Mouse (Mus musculus) limb, embryonic 13.5 days (tissue): Measurements from ENCODE around the gene Sh3bgrl. TPM values are rescaled to one million over a fixed set of nuclear protein-coding genes. Genes with fewer than 3 reads are reported as not detected.

Experiments used
- ATAC-seq: fragments of 200-750 bp; cut with Nextera tagmentation; 2 replicates; pipeline ENCODE4 v1.8.0; 2017; ENCODE audit warnings: low read depth, moderate number of reproducible peaks, moderate TSS enrichment; ENCODE audit not compliant: low FRiP score
- H3K27ac ChIP-seq: fragments of 300-500 bp; sonication (generic); 2 replicates; pipeline ENCODE4 v1.5.1; 2015; ENCODE audit warnings: inconsistent platforms, mild to moderate bottlenecking, moderate library complexity
- H3K27me3 ChIP-seq: fragments of 300-500 bp; sonication (generic); 2 replicates; pipeline ENCODE4 v1.6.1; 2015; ENCODE audit warnings: mild to moderate bottlenecking, inconsistent platforms
- H3K36me3 ChIP-seq: fragments of 300-500 bp; sonication (generic); 2 replicates; pipeline ENCODE4 v1.6.1; 2015; ENCODE audit warnings: inconsistent platforms, mild to moderate bottlenecking, moderate library complexity
- H3K4me1 ChIP-seq: fragments of 300-500 bp; sonication (generic); 2 replicates; pipeline ENCODE4 v1.6.1; 2015; ENCODE audit warnings: inconsistent platforms
- H3K4me2 ChIP-seq: fragments of 300-500 bp; sonication (generic); replicated peaks from 2 replicates; pipeline ENCODE4 v1.6.1; 2015; ENCODE audit warnings: inconsistent platforms, mild to moderate bottlenecking, moderate library complexity
- H3K4me3 ChIP-seq: fragments of 300-500 bp; sonication (generic); 2 replicates; pipeline ENCODE4 v1.5.1; 2015; ENCODE audit warnings: moderate library complexity, mild to moderate bottlenecking, inconsistent platforms
- H3K9ac ChIP-seq: fragments of 300-500 bp; sonication (generic); 2 replicates; pipeline ENCODE4 v1.6.1; 2015; ENCODE audit warnings: mild to moderate bottlenecking, inconsistent platforms
- H3K9me3 ChIP-seq: fragments of 300-500 bp; sonication (generic); 2 replicates; pipeline ENCODE4 v1.6.1; 2016; ENCODE audit warnings: inconsistent platforms
- WGBS: fragments of 180-500 bp; shearing (Covaris S2); methylation state at CpG from one replicate; pipeline ENCODE4 v1.1.7; 2015; 5-methylcytosine and 5-hydroxymethylcytosine counted together
- polyA plus RNA-seq: library from polyadenylated mRNA; unstranded; fragments of >200 nt; fragmentation: Nextera tagmentation; extraction: Ambion mirVana; gene quantifications from 2 replicates; pipeline ENCODE4 v1.2.1, GENCODE M21; 2015

The Sh3bgrl gene
- polyA plus RNA-seq, 1 experiment from 2014 or later, result 163 TPM

DNA sequence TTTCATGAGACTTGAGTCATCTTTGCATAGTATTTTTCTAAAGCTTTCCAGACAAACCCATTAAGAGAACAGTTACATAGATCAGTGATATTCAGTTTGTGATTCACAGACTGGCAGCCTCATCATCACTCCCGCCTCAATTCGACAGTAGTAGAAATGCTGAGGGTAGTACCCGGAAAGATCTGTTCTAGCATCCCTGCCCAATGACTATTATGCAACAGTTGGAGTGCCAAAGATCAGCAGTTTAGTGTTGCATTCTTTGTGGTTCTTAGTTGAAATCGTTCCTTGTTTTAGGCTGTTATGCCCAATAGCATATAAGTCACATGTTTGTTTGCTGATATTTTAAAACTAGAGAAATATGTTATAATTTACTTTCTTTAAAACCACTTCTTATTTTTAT is 94.4 kb downstream of the Sh3bgrl start:
- H3K4me1 ChIP-seq, result no peaks in the 10 kb centered on the region
- H3K27ac ChIP-seq, result no peak overlapping the region
- H3K27me3 ChIP-seq, result no peaks in the 10 kb centered on the region
- H3K4me2 ChIP-seq, result no peak overlapping the region
- ATAC-seq, result no peak
- no peaks in the 10 kb centered on the region for H3K9me3 ChIP-seq
- 83% methylated on average over 4 of the region's 4 CpGs for WGBS
- no peak overlapping the region for H3K9ac ChIP-seq
- H3K4me3 ChIP-seq, result no peak overlapping the region
- no peaks in the 10 kb centered on the region for H3K36me3 ChIP-seq

DNA sequence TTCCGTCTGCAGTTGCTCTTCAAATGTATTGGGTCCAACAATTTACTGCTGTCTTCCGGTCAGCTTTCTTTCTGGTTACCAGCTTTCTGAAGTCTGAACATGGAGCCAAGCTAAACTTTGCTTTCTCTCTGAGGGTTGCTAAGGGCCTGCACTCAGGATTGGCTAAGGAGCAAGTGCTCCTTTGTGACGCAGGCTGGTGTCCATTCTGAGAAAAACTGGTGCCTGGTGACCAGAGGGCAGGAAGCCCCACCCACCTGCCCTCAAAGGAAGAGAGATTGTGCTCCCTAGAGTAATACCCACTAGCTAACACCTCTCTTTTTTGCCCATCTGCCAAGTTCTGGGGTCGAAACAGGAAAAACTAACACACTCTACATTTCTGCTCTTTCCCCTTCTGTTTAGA is 95.8 kb downstream of the Sh3bgrl start:
- H3K4me2 ChIP-seq, result no peak overlapping the region
- no peaks in the 10 kb centered on the region for H3K9me3 ChIP-seq
- H3K27me3 ChIP-seq, result no peaks in the 10 kb centered on the region
- H3K4me3 ChIP-seq, result no peak overlapping the region
- H3K9ac ChIP-seq, result no peak overlapping the region
- H3K27ac ChIP-seq, result no peak overlapping the region
- no peaks in the 10 kb centered on the region for H3K4me1 ChIP-seq
- ATAC-seq, result no peak
- H3K36me3 ChIP-seq, result no peaks in the 10 kb centered on the region
- 63% methylated on average over 4 of the region's 4 CpGs for WGBS

DNA sequence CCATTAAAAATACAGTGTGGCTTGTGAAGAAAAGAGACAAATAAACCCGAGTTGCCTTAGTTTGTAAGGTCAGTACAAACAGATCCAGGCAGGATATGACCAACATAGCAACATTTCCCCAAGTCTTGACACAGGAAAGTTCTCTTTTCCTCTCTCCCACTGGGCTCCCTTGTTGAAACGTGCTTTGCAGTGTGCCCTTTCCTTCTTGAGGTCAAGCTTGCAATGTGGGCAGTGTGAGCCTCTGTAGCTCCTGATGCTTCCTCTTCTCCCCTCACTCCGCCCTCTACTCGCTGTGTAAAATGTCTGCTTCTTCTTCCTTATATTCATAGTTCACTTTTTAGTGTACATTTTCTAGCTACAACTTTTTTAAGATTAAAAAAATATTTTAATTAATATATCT is 96.3 kb downstream of the Sh3bgrl start:
- WGBS, result 58% methylated on average over 4 of the region's 4 CpGs

DNA sequence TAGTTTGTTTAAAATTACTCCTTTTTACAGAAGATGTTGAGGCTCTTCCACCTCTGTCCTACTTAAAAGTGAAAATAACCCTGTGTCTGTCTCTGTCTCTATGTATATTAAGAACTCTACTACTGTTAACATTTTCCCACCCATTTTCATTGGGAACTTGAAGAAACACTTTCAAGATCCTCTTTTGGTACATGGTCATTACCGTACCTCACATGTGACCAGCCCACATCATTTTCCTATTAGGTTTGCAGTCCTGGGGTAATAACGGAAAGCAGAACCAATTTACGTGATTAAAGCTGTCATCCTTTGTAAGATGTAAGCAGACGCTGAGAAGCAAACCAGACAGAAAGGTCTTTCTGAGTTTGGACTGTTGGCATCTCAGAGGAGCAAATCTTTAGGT is 101.3 kb downstream of the Sh3bgrl start, which contains the start of gene Gm6377:
TSS of gene Gm6377 (plus strand) at position 289 of the 400 bp plus-strand sequence.
- 54% methylated on average over 4 of the region's 4 CpGs for WGBS
- Histone ChIP-seq H3K9me3 (no peaks in the 10 kb centered on the region), H3K27ac (no peak within 1 kb of the TSS), H3K27me3 (no peaks in the 10 kb centered on the region), H3K4me1 (no peaks in the 10 kb centered on the region), H3K4me2 (no peak within 1 kb of the TSS), H3K4me3 (no peak within 1 kb of the TSS), H3K9ac (no peak within 1 kb of the TSS), H3K36me3 (no peaks in the 10 kb centered on the region)
- no peak for ATAC-seq

More for the DNA sequence above, 96.3 kb downstream of the Sh3bgrl start:
- no peaks in the 10 kb centered on the region for H3K36me3 ChIP-seq
- H3K27me3 ChIP-seq, result no peaks in the 10 kb centered on the region
- no peaks in the 10 kb centered on the region for H3K4me1 ChIP-seq
- ATAC-seq, result no peak
- no peak overlapping the region for H3K4me2 ChIP-seq
- H3K9ac ChIP-seq, result no peak overlapping the region
- no peak overlapping the region for H3K4me3 ChIP-seq
- H3K9me3 ChIP-seq, result no peaks in the 10 kb centered on the region
- H3K27ac ChIP-seq, result no peak overlapping the region

DNA sequence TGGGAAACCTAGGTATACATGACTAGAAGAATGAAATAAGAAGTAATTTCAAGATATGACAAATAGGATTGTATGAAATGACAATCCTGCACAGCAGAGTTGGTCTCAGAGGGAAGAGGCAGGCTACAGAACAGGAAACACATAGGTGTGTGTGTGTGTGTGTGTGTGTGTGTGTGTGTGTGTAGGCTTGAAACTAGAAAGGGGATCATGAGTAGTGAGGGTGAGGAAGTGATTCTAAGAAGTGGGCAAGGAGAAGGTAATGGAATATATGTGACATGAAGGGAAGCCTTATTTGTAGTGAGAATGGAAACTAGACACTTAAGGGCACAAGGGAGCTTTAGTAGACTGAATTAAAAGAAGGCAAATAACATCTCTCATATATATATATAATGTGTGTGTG is 112.7 kb downstream of the Sh3bgrl start:
- Histone ChIP-seq H3K36me3 (no peaks in the 10 kb centered on the region), H3K4me2 (no peak overlapping the region), H3K4me3 (no peak overlapping the region), H3K27me3 (no peaks in the 10 kb centered on the region), H3K9me3 (no peaks in the 10 kb centered on the region), H3K27ac (no peak overlapping the region), H3K9ac (no peak overlapping the region), H3K4me1 (no peaks in the 10 kb centered on the region)
- ATAC-seq, result no peak

DNA sequence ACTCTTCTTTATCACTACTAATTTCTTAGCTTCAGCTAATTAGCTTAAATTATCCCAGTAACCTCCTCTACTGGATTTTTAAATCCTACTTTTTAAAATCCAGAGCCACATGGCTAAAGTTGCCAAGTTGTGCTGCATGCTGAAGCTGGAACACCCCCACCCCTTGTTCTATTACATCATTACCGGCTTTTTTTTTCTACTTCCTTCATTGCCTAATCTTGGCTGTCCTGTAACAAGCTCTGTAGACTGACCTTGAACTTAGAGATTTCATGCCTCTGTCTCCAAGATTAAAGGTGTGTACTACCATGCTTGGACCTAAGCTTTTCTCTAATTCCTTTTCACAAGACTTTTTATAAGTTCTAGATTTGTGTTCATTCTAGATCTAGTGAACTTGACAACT is 133.6 kb downstream of the Sh3bgrl start:
- no peak for ATAC-seq
- WGBS, result 94% methylated on average over 1 of the region's 1 CpGs
- no peak overlapping the region for H3K4me2 ChIP-seq
- H3K27me3 ChIP-seq, result no peaks in the 10 kb centered on the region
- no peak overlapping the region for H3K4me3 ChIP-seq
- H3K36me3 ChIP-seq, result no peaks in the 10 kb centered on the region
- no peaks in the 10 kb centered on the region for H3K9me3 ChIP-seq
- H3K27ac ChIP-seq, result no peak overlapping the region
- H3K4me1 ChIP-seq, result no peaks in the 10 kb centered on the region
- no peak overlapping the region for H3K9ac ChIP-seq

DNA sequence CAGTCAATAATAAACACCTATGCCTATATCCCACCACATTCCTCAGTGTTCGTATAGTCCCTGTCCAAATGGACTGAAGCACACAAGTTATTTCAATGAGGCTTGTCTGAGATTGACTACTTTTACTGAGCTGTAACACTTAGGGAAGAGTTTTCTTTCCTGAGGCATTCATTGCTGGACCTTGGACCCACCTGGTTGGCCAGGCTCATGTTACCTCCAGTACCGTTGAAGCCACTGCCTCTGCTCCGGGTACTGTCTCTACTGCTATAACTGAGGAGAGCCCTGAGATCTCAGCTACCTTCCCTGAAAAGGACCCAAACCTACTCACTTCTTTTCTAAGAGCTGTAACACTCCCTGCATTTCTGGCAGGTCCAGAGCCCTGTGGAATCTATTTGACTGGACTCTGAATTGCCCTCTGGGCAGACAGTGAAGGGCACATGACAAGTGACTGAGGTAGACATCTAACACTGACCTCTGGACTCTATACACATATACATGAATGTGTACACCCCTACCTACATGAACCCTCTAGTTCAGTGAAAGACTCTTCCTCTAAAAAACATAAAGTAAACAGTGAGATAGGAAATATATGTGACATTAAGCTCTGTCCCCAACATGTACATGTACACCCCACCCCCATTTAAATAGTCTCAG is 140.3 kb downstream of the Sh3bgrl start:
- H3K27ac ChIP-seq, result no peak overlapping the region
- no peaks in the 10 kb centered on the region for H3K27me3 ChIP-seq
- no peak overlapping the region for H3K4me3 ChIP-seq
- no peak overlapping the region for H3K4me2 ChIP-seq
- 87% methylated on average over 3 of the region's 3 CpGs for WGBS
- no peaks in the 10 kb centered on the region for H3K4me1 ChIP-seq
- no peak overlapping the region for H3K9ac ChIP-seq
- no peaks in the 10 kb centered on the region for H3K9me3 ChIP-seq
- H3K36me3 ChIP-seq, result no peaks in the 10 kb centered on the region
- no peak for ATAC-seq

DNA sequence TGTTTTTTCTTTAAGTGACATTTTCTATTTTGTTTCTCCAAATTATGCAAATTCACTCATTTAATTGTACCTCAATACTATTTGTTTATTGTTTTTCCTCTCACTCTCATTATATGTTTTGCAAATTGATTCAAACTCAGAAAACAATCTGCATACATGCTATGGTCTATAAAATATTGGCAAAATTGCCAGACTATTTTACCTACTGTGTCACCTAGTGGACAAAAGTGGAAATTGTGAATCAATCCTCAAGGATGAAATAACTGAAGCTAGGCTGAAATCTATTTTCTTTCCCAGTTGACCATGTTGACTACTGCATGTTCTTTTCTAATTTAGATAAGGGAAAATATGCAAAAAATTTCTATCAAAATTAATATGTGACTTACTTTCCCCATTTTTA is 143.0 kb downstream of the Sh3bgrl start:
- H3K4me3 ChIP-seq, result no peak overlapping the region
- H3K9me3 ChIP-seq, result no peaks in the 10 kb centered on the region
- H3K4me1 ChIP-seq, result no peaks in the 10 kb centered on the region
- H3K36me3 ChIP-seq, result no peaks in the 10 kb centered on the region
- H3K4me2 ChIP-seq, result no peak overlapping the region
- no peaks in the 10 kb centered on the region for H3K27me3 ChIP-seq
- H3K9ac ChIP-seq, result no peak overlapping the region
- H3K27ac ChIP-seq, result no peak overlapping the region
- no peak for ATAC-seq

Other genes with a start within 250 kb of the Sh3bgrl start
- 19.3 and 22.5 TPM in 2 replicates for gene Hmgn5, start 82.0 kb upstream of the Sh3bgrl start, polyA plus RNA-seq
- gene Gm6377, start 101.4 kb downstream of the Sh3bgrl start, polyA plus RNA-seq, result 0.08 TPM in 1 of 2 replicates, not detected in the other